Mouse (Mus musculus): Measurements from ENCODE around the gene Antxr1.

- TF ChIP-seq CTCF (IDR thresholded peaks at IDR 0.05; ENCODE audit: insufficient read depth, low read depth, low read length) = no peak
- no peak for TF ChIP-seq POLR2A (IDR thresholded peaks at IDR 0.05; ENCODE audit: insufficient read depth, low read depth, low read length)
These were observed 294 bp upstream of the Antxr1 start for GRCm38 (mm10) chr6:87335935-87336295.

Measured in olfactory bulb, adult 2 months (tissue).